ENCODE assay signal across 25 mouse cellular contexts in the genomic region with DNA sequence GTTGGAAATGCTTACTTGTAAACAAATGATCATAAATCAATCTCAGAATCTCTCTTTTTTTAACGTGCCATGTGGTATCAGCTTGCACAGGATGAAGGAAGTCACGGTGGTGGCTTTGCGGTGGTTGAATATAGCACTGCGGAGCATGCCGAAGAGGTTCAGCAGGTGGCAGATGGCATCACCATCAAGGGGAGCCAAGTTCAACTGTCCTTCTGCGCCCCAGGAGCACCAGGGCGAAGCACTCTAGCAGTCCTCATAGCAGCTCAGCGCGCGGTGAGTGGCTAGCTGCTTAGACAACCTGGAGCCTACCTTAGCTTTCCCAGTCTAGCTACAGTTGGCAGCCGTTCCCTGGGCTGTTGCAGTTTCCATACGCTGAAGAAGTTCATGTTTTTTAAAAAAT. TPM values are rescaled to one million over a fixed set of nuclear protein-coding genes. Genes with fewer than 3 reads are reported as not detected.
A peak's percentile ranks its signal among the peaks of the same experiment; 100 is the strongest.
DNase-seq lines count a peak whose midpoint lies in the region; TF ChIP-seq lines count a peak whose summit lies in the region.
"Had no signal": no experiment of that assay in that cellular context is flagged by ENCODE, and none has a peak within 500 bp of the region (broad histone marks: within the 10 kb centered on the region; RNA-seq: fewer than 3 reads in every experiment).

No protein-coding gene starts in this region.

- peak; percentile 24 for DNase-seq in gastrocnemius, adult 2 months
- no peak for DNase-seq in gastrocnemius, postnatal 25 days
- DNase-seq in thymus, postnatal 25 days: peak; percentile 4
- no peak for DNase-seq in thymus, postnatal 0 days (ENCODE audit: low spot score)
- DNase-seq in cerebellum, postnatal 10 days: peak; percentile 24 to 43
- DNase-seq in ovary, adult 18-20 months (ENCODE audit: low spot score): no peak
- no peak for DNase-seq in heart, adult 18-20 months
- DNase-seq: adrenal gland, postnatal 10 days; heart, postnatal 4 days; kidney, adult 18-20 months; kidney, postnatal 4 days; liver; lung, postnatal 4 days; right cerebral cortex, adult 18-20 months had no signal

- intact Hi-C loops in gastrocnemius, adult 2 months (cut with DNase I): no loop called here

- no peak for TF ChIP-seq CTCF in gastrocnemius, adult 2 months (IDR thresholded peaks at IDR 0.05)

- H3K27ac ChIP-seq in gastrocnemius, adult 2 months: no peak overlapping the region; the same call in 1 of the 2 replicates
- H3K27ac ChIP-seq: embryonic facial prominence, embryonic 12.5 days; forebrain, embryonic 12.5 days; heart, embryonic 10.5 days; hindbrain, embryonic 14.5 days; left cerebral cortex, adult 2 months; limb, embryonic 10.5 days; liver, embryonic 15.5 days; lung, embryonic 15.5 days; midbrain, embryonic 10.5 days; neural tube, embryonic 13.5 days had no signal

- no peak overlapping the region for H3K4me3 ChIP-seq in gastrocnemius, adult 2 months
- H3K4me3 ChIP-seq: embryonic facial prominence, embryonic 12.5 days; forebrain, embryonic 12.5 days; heart, embryonic 10.5 days; left cerebral cortex, adult 2 months; limb, embryonic 10.5 days; liver, embryonic 15.5 days; lung, embryonic 15.5 days; midbrain, embryonic 10.5 days; myocyte; neural tube, embryonic 13.5 days had no signal

RNA-seq across cellular contexts. Expression of a gene that starts 38.3 kb away (rescaled TPM):
- total RNA-seq in gastrocnemius, adult 2 months (2021): 1 to 10 TPM; 1.6 to 6.7 TPM
- 10 to 100 TPM in 1 of 2 experiments, 1 to 10 TPM in 1; 2.9 to 11.3 TPM for total RNA-seq in gastrocnemius, postnatal 25 days (2021)
- polyA plus RNA-seq in thymus, postnatal 0 days (2015; fragmentation: Nextera tagmentation; extraction: Ambion mirVana): 5.6 and 5.7 TPM in 2 replicates
- 1 to 10 TPM; 3.0 to 3.2 TPM for total RNA-seq in heart, adult 18-20 months (2021)

Comparison
In these comparisons a context has a peak if more than half of its experiments do, and no peak if none do; other contexts are left out.
1. DNase-seq: peak in gastrocnemius, adult 2 months (single experiment), thymus, postnatal 25 days (single experiment) and cerebellum, postnatal 10 days (2 of 2); none in gastrocnemius, postnatal 25 days (single experiment), thymus, postnatal 0 days (single experiment), ovary, adult 18-20 months (single experiment) and heart, adult 18-20 months (0 of 2).